Mouse (Mus musculus) E14TG2a.4 (cell line): ENCODE measurements around the gene Morc3.
"Not testable (repeated sequence)": the region's sequence is repeated elsewhere in the genome, so short reads cannot be mapped to it uniquely, and the experiment has no call there.

ENCODE experiments used
- H3K27me3 ChIP-seq: 2 replicates; pipeline ENCODE4 v1.6.1; 2014; ENCODE audit warnings: low read length, control low read depth; ENCODE audit not compliant: insufficient read depth
- H3K36me3 ChIP-seq: 2 replicates; pipeline ENCODE4 v1.6.1; 2014; ENCODE audit warnings: low read length, control low read depth; ENCODE audit not compliant: insufficient read depth
- H3K4me1 ChIP-seq: replicated peaks from 2 replicates; pipeline ENCODE4 v1.6.1; 2014; ENCODE audit warnings: low read depth, low read length, control low read depth
- H3K4me3 ChIP-seq: replicated peaks from 2 replicates; pipeline ENCODE4 v1.5.1; 2014; ENCODE audit warnings: mild to moderate bottlenecking, low read length
- H3K9me3 ChIP-seq: 2 replicates; pipeline ENCODE4 v1.6.1; 2014; ENCODE audit warnings: low read length, control low read depth
- CTCF ChIP-seq: conservative IDR thresholded peaks from 2 replicates; pipeline ENCODE4 v1.5.1; 2014; ENCODE audit warnings: low read length
- NANOG ChIP-seq: IDR thresholded peaks from 2 replicates; pipeline ENCODE4 v1.6.1; 2014; ENCODE audit warnings: borderline replicate concordance, low read length, mixed read lengths
- POU5F1 ChIP-seq: IDR thresholded peaks from 2 replicates; pipeline ENCODE4 v1.6.1; 2014; ENCODE audit warnings: low read length, borderline replicate concordance

The Morc3 gene

GRCm38 (mm10) chr16:93824799-93825198, 7.1 kb upstream of the Morc3 start:
- H3K4me1 ChIP-seq = peaks cover 62% of the 10 kb centered on the region
- 0 out of 2 replicates have a peak overlapping the region, but pooled peaks have one; percentile 11 for H3K4me3 ChIP-seq
- H3K36me3 ChIP-seq = peaks cover 24% of the 10 kb centered on the region
- no peaks in the 10 kb centered on the region for H3K27me3 ChIP-seq
- TF ChIP-seq CTCF (peak; percentile 68), POU5F1 (no peak)
- peaks cover 37% of the 10 kb centered on the region for H3K9me3 ChIP-seq

DNA sequence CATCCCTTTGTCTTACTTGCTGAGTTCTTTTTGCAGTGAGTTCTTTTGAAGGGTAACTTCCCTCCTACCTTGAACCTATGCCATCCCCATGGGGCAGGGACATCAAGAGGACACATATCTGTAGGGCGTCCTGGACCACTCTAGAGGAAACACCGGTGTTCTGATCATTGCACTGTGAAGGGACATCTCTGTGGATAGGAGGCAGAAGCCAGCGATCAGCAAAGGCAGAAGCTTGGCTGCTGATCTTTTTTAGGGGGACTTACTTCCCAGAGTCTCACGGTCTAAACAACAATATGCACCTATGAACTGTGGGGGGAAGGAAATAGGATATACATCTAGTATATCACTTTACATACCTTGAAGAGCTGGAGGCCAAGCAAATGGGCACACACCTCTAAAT, 6.5 kb upstream of the Morc3 start:
- Histone ChIP-seq H3K27me3 (no peaks in the 10 kb centered on the region), H3K9me3 (peaks cover 37% of the 10 kb centered on the region), H3K4me1 (peaks cover 58% of the 10 kb centered on the region), H3K36me3 (peaks cover 24% of the 10 kb centered on the region), H3K4me3 (peak overlapping the region; percentile 80)
- no peak for TF ChIP-seq NANOG
- no peak for TF ChIP-seq POU5F1
- peak; percentile 6; the same call in 1 of the 2 replicates for TF ChIP-seq CTCF

- Histone ChIP-seq H3K9me3 (peaks cover 37% of the 10 kb centered on the region), H3K27me3 (no peaks in the 10 kb centered on the region), H3K36me3 (peaks cover 24% of the 10 kb centered on the region), H3K4me1 (peaks cover 58% of the 10 kb centered on the region), H3K4me3 (peak overlapping the region; percentile 80)
- TF ChIP-seq CTCF (no peak), NANOG (no peak), POU5F1 (no peak)
These were observed 5.9 kb upstream of the Morc3 start for GRCm38 (mm10) chr16:93826054-93826453.

GRCm38 (mm10) chr16:93826478-93826877, 5.4 kb upstream of the Morc3 start:
- Histone ChIP-seq H3K4me1 (peaks cover 57% of the 10 kb centered on the region), H3K9me3 (peaks cover 37% of the 10 kb centered on the region), H3K4me3 (peak overlapping the region; percentile 80), H3K36me3 (peaks cover 24% of the 10 kb centered on the region)
- TF ChIP-seq POU5F1 (peak; percentile 48; the same call in 1 of the 2 replicates), NANOG (peak; percentile 60)
- not testable (repeated sequence) for H3K27me3 ChIP-seq

DNA sequence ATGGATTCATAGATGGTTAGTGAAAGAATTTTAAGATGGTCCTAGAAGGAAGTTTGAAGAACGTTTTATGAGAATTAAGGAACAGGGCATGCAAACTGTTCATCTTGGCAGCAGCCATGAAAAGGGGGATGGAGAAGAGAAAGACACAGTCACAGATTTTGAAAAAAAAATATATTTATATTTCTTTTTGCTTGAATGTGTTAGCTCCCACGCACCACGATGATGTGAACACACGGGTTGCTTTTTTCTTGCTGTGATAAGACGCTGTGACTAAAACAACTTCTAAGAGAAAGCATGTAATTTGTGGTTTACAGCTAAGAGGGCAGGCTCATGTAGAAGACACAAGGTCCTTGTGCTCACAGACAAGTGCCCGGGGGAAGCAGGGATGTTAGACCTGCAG, 5.0 kb upstream of the Morc3 start:
- no peaks in the 10 kb centered on the region for H3K27me3 ChIP-seq
- peaks cover 24% of the 10 kb centered on the region for H3K36me3 ChIP-seq
- no peak for TF ChIP-seq NANOG
- H3K9me3 ChIP-seq = peaks cover 37% of the 10 kb centered on the region
- H3K4me3 ChIP-seq = 0 out of 2 replicates have a peak overlapping the region, but pooled peaks have one; percentile 80
- H3K4me1 ChIP-seq = peaks cover 54% of the 10 kb centered on the region

GRCm38 (mm10) chr16:93829526-93829925, 2.4 kb upstream of the Morc3 start:
- TF ChIP-seq POU5F1 = no peak
- no peak for TF ChIP-seq CTCF
- no peak for TF ChIP-seq NANOG
- Histone ChIP-seq H3K36me3 (peaks cover 25% of the 10 kb centered on the region), H3K4me3 (no peak overlapping the region), H3K27me3 (no peaks in the 10 kb centered on the region), H3K9me3 (peaks cover 18% of the 10 kb centered on the region), H3K4me1 (peaks cover 55% of the 10 kb centered on the region)

DNA sequence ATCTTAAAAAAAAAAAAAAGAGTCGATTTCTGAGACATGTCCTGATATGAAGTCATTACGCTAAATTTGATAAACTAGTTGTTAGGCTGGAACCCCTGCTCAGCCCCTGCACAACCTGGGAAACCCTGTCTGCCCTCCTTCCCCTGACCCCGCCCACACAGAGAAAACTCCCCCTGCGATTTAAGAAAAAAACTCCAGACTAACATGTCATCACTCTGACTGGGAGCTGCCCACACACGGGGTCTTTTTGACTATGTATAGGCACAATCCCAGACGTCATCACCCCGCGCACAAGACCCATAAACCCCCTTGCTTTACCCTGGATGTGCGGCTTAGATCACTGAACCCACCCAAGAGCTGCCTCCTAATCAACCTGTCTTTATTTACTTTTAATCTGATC, 1.9 kb upstream of the Morc3 start:
- Histone ChIP-seq H3K4me3 (peak overlapping the region; percentile 97), H3K4me1 (peaks cover 55% of the 10 kb centered on the region), H3K27me3 (no peaks in the 10 kb centered on the region), H3K9me3 (peaks cover 14% of the 10 kb centered on the region), H3K36me3 (peaks cover 28% of the 10 kb centered on the region)
- TF ChIP-seq NANOG = no peak
- TF ChIP-seq POU5F1 = no peak
- TF ChIP-seq CTCF = no peak

- Histone ChIP-seq H3K9me3 (peaks cover 14% of the 10 kb centered on the region), H3K27me3 (no peaks in the 10 kb centered on the region), H3K4me1 (peaks cover 59% of the 10 kb centered on the region), H3K36me3 (peaks cover 32% of the 10 kb centered on the region), H3K4me3 (peak overlapping the region; percentile 97)
- no peak for TF ChIP-seq NANOG
- TF ChIP-seq CTCF = no peak
These were observed 1.0 kb upstream of the Morc3 start for GRCm38 (mm10) chr16:93830916-93831315.

DNA sequence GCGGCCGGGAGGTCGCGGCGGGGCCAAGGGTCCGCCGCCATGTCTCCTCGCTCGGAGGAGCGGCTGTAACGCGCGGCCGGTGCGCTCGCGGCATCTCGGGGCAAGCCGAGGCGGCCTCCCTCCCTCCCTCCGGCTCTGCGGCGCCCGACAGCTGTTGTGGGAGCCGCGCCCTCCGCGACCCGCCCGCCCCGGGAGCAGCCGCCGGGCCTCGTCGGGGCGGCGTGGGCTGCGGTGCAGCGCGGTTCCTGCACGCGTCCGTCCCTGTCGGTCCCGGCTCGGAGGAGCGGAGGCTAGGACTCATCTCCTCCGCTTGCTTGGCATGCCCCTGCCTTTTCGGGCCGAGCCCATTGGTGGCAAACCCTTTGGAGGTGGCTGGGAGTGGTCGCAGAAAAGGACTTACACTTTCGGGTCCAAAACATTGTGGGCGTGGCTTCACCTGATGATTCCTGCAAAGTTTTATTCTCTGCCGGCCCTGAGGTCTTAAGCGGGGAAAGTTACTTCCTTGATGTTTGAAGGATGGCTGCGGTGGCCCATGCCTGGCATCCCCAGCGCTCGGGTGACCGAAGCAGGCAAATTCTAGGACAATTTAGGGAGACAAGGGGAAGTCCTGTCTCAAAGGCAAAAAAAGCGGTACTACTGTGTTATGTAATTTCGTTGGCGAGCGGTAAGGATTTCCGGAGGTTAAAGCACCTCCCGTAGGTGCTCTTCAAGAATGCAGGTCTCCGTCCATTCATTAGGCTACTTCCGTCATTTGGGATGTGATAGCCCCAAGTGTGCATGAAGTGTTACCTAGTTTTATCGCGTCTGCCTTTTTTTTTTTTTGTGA, 743 bp downstream of the Morc3 start:
- Histone ChIP-seq H3K4me1 (peaks cover 69% of the 10 kb centered on the region), H3K9me3 (peaks cover 13% of the 10 kb centered on the region), H3K4me3 (peak overlapping the region; percentile 97), H3K27me3 (no peaks in the 10 kb centered on the region), H3K36me3 (peaks cover 49% of the 10 kb centered on the region)
- TF ChIP-seq CTCF = no peak
- TF ChIP-seq POU5F1 = no peak
- no peak for TF ChIP-seq NANOG
